Mouse (Mus musculus) left cerebral cortex, postnatal 36 days (tissue): Measurements from ENCODE around the gene Ldlr. TPM values are rescaled to one million over a fixed set of nuclear protein-coding genes. Genes with fewer than 3 reads are reported as not detected.
"Not testable (repeated sequence)": the region's sequence is repeated elsewhere in the genome, so short reads cannot be mapped to it uniquely, and the experiment has no call there.

Source experiments
- DNase-seq, 2 experiments: peaks; one replicate each; pipeline ENCODE4 v3.0.0; 2021 to 2022; ENCODE audit warnings: low spot score in 2 of 2, mixed read lengths in 1 of 2
- intact Hi-C: fragments of 180-260 bp; cut with DNase I; formaldehyde crosslinking; loops from one replicate; pipeline ENCODE4 v1.15.1; 2025
- total RNA-seq, 2 experiments: library from RNA; stranded (reverse); gene quantifications; 2 replicates each; pipeline ENCODE4 v1.2.3; 2021

Gene Ldlr
- 10 to 100 TPM; 16.1 to 21.0 TPM for total RNA-seq

DNA sequence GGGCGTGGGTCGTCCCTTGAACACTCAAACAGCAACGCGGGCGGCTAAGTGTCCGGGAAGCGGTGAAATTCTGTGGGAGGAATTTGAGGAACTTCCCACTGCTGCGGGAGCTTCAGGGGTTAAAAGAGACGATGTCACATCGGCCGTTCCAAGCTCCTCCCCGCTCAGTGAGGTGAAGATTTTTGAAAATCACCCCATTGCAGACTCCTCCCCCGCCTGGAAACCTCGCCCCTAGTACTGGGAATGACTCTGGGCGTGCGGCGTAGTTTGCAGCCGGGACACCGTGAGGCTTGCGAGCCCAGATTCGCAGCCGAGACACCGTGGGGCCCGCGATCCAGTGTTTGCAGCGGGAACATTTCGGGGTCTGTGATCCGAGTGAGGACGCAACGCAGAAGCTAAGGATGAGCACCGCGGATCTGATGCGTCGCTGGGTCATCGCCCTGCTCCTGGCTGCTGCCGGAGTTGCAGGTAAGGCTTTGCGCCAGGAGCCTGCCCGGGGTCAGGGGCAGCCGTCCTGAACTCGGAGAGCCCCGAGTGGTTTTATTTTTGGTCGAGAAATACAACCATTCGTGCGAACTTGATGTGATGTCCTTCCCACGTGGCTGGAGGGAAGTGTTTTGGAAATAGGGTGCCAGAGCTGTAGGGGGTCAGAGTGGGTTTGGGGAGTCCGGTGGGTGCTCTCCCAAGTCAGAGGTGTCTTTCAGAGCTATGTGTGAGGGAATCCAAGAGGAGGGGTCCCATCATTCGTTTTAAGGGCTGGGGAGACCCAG, at the start of gene Ldlr:
Gene Ldlr (plus strand): TSS at position 107 of the 770 bp plus-strand sequence.
- intact Hi-C loops: no loop called here
- peak; percentile 67 to 74 for DNase-seq

DNA sequence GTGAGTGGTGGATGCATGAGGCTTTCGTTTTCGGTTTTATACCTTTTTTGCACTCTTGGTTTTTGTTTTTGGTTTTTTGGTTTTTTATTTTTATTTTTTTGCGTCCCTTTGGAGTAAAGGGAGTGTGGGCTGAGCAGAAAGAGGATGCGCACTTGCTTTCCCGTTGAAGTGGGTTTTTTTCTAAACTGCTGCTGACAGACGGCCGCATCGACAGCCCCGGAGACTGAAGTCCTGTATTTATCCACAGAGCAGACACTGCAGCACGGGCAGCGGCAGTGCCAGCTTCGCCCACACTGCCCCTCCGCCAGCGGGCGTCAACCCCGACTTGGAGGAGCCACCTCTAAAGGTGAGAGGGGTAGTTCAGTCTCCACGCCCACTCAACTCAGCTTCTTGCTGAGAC, 45.6 kb upstream of the Ldlr start:
- intact Hi-C loops: no loop called here
- peak; percentile 22 to 34 for DNase-seq

DNA sequence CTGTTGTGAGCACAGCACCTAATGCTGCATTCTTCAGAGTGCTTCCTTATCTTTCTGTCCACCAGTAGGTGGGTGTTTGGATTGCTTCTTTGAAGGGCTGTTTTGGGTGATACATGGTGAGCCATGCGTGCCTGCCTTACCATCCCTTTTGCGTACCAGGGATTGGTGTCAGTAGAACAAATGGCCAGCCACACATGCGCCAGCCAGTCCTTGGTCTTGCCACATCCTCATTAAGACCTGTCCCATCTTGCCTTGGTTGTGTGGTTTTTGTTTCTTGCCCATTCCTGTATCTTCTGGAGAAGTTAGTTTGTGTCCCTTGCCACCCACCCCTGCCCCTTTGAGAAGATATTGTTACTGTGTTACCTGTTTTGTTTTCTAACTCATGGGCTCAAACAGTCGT, 42.8 kb upstream of the Ldlr start:
- intact Hi-C loops: loop anchor here (10.0 kb wide), 1 partner anchor 124 kb away; no protein-coding TSS in a partner anchor
- no peak for DNase-seq

DNA sequence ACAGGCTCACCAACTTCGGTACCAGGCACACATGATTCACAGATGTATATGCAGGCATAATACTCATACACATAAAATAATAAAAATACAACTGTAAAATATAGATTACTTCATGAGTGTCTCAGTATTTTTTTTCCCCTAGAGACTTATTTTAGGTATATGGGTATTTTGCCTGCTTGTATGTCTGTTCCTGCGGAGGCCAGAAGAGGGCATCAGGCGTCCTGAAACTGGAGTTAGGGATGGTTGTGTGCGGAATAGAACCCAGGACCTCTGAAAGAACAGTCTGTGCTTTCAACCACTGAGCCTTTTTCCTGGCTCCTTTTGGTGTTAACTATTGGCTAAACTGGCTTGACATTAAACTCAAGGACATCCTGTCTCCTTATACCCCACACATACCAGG, 40.5 kb upstream of the Ldlr start:
- intact Hi-C loops: loop anchor here (10.0 kb wide), 1 partner anchor 122 kb away; no protein-coding TSS in a partner anchor
- DNase-seq: no peak

DNA sequence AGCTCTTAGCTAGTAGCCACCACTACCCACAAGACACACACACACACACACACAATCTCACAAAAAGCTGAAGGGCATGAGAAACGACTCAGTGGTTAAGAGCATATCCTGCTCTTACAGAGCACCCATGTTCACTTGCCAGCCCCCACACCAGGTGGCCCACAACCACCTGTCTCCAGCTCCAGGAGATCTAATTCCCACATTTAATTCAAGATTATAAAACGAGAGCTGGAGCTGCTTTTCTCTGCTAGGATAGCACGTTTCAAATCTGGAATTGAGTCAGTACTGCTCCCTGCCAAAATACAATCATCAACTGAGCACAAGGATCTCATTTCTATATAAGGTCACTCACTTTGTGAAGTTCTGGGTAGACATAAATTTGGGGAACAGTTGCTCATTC, 39.4 kb upstream of the Ldlr start:
- intact Hi-C loops: loop anchor here (10.0 kb wide), 1 partner anchor 121 kb away; no protein-coding TSS in a partner anchor
- DNase-seq: peak in 1 of 2 experiments; percentile 33

DNA sequence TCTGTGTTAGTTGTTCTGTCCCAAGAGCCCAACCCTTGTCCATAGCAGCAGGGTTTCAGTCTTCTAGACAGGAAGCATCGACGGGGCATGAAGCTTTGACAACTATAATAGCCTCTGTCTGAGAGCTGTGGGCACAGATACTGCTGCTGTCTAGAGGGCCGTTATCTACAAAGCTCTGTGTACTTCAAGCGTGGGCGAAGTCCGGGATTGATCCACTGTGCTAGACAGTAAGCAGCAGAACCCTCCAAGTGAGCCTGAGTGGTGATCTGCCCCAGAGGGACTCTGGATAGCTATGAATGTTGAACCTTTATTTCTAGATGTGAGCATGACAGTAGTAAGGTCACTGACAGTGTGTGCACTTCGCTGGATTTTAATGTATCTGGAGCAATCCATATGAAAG, 34.7 kb upstream of the Ldlr start:
- no peak for DNase-seq
- intact Hi-C loops: loop anchor here (10.0 kb wide), 1 partner anchor 116 kb away; no protein-coding TSS in a partner anchor

DNA sequence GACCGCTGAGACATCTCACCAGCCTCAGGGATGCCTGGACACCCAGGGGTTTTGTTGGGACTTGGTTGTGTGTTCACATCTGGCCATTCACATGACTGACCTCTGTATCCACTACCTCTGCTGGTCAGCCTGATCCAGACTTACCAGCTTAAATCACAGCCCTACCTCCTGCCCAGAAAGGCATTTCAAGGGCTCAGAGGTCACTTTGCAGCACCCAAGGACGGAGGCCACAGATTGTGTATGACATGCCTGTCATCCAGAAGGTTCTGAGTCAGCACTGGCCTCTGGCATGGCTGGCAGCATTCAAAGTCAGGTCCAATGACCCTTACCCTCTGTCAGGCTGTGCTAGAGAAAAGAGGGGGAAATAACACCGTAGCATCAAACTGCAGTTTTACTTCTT, 33.3 kb upstream of the Ldlr start:
- DNase-seq: no peak
- intact Hi-C loops: loop anchor here (10.0 kb wide), 1 partner anchor 185 kb away; no protein-coding TSS in a partner anchor

DNA sequence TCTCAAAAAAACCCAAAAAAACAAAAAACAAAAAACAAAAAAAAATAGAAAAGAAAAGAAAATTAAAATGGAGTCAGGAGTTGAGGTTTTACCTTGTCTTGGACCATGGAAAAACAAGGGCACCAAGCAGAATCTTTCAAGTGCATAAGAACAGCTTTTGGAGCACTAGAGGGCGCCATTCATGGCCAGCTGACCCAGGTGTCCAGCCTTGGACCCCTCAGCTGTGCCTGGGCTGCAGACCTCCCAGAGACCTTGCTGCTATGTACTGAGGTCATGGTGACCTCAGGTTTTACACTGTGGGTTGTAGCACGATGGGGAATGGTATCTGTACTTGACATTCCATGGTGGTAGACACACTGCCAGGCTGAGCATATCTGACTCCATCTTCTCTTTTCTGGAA, 31.4 kb upstream of the Ldlr start:
- intact Hi-C loops: loop anchor here (10.0 kb wide), 1 partner anchor 183 kb away; no protein-coding TSS in a partner anchor
- no peak for DNase-seq

DNA sequence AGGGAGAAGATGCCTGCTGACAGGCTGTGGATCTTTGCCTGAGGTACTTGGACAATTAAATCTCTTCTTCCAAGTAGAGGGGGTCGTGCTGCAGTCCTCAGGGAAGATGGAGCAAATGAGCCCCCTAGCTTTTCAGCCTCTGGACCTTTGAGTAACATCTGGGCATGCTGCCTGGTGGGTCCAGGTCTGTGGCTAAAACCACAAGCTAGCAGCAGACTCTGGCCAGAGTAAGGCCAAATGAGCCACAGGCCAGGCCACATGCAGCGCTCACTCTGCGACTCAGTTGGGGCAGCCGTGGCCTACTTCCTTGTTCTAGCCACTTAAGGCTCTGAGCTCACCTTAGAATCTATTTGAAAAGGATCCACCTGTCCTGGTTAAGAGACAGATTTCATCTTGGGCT, 30.8 kb upstream of the Ldlr start:
- intact Hi-C loops: loop anchor here (10.0 kb wide), 1 partner anchor 182 kb away; no protein-coding TSS in a partner anchor
- DNase-seq: no peak

DNA sequence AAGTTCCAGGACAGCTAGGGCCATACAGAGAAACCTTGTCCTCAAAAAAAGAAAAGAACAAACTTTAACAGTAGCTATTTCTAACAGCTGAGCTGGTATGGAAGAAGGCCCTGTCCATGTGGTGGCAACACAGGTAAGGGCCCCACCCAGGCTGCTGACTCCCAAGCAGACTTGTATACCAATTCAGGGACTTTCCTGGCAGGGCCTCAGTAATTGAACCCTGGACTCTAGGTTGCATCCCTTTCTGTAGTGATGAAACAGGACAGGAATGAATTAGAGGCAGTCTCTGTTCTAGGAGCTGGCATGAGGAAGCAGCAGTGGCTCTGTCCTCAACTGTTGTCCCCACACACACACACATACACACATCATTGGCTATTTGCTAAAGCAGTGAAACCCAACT, 29.2 kb upstream of the Ldlr start:
- intact Hi-C loops: loop anchor here (10.0 kb wide), 1 partner anchor 181 kb away; no protein-coding TSS in a partner anchor
- no peak for DNase-seq

DNA sequence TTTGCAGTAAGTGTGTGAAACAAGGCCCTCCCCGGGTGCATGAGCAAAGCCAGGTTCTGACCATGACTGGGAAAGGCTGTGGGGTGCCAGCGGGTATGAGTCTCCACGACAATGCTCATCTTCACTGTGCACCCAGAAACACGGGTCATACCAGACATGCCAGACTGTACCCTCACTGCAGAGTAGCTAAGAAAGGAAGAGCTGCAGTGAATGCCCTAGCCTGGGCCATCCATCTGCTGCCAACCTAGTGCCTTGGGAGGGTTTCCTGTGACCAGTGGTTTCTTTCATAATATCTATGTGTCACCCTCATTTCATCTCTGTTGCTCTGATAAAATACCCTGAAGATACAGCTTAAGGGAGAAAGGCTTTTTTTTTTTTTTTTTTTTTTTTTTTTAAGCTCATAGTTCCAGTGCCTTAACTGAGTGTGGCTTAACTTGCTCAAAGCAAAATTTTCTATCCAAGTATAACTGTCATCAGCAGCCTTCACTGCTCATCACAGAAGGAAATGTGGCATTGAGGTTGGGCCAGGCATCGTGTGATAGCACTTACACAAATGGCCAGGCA, 28.0 kb upstream of the Ldlr start:
- no peak for DNase-seq
- intact Hi-C loops: loop anchor here (10.0 kb wide), 1 partner anchor 179 kb away; no protein-coding TSS in a partner anchor

DNA sequence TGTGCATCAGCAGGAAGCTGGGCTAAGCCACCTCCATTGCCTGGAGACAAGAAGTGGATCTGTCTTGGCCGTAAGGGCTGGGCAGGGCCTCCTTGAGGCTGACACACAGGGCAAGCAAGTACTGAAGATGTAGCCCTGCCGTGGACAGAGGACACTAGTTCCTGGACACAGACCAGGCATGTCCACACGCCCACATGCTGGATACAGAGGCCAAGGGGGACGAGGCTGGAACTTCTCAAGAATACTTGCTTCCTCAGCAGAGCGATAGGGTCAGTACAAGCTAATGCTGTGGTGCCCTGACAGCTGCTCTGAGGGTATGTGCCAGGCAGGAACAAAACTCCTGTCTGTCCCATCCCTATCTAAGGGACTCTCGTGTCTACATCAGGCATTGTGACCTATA, 26.2 kb upstream of the Ldlr start:
- intact Hi-C loops: loop anchor here (10.0 kb wide), 1 partner anchor 178 kb away; no protein-coding TSS in a partner anchor
- no peak for DNase-seq

DNA sequence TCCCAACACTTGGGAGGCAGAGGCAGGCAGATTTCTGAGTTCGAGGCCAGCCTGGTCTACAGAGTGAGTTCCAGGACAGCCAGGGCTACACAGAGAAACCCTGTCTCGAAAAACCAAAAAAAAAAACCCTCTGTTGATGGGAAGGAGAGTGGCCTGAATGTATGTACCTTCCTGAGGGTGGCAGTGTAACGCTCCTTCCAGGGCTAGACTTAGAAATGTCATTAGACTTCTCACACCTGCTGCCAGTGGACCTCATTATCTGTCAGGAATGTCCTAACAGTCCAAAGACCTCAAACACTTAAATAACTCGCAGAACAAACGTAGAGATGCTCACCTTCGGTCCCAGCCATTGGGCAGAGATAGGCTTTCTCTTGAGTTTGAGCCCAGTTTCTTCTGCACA, 24.0 kb upstream of the Ldlr start:
- intact Hi-C loops: loop anchor here (10.0 kb wide), 1 partner anchor 176 kb away; no protein-coding TSS in a partner anchor
- not testable (repeated sequence) for DNase-seq

DNA sequence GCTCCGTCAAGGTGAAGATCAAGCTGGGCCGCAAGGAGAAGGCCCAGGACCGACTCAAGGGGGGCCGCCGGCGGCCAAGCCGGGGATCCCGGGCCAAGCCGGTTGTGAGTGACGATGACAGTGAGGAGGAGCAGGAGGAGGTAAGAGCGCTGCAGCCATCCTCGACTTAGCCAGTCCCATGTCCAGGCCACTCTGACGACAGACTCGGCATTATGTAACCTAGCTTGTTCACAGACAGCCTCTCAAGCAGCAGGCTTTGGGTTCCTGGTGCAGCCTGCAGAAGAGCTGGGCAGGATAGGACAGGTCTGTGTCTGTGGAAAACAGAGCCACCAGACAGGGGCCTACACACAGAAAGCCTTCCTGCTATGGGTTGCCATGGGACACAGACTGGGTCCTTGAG, 22.2 kb upstream of the Ldlr start:
- DNase-seq: peak in 1 of 2 experiments; percentile 30
- intact Hi-C loops: no loop called here

DNA sequence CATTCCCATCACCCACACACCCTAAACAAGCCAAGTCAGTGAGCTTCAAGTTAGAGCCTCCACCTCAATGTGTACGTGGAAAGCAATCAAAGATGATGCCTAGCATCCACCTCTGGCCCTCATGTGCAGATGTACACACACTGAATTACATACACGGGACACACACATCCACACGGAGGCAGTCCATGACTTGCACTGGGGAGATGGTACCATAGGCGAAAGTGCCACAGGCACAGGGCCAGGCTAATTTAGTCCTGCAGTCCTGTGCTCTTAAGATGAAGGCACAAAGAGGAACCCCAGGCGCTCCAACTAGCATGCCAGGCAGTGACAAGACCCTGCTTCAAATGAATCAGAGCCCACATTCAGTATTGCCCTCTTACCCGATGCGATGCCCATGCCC, 19.8 kb upstream of the Ldlr start:
- DNase-seq: no peak
- intact Hi-C loops: no loop called here

DNA sequence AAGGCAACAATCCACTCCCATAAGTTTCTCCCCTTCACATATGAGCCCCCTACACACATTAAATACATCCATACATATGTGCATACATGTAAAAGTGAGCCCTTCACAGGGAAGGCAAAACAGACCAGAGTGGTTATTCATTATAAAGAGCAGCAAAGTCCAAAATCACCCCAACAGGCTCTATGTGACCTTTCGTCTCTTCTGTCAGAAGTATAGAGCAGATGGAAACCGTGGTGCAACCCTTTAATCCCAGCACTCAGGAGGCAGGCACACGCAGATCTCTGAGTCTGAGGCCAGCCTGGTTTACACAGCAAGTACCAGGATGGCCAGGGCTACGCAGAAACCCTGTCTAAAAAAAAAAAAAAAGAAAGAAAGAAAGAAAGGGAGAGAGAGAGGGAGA, 17.2 kb upstream of the Ldlr start:
- no peak for DNase-seq
- intact Hi-C loops: no loop called here

DNA sequence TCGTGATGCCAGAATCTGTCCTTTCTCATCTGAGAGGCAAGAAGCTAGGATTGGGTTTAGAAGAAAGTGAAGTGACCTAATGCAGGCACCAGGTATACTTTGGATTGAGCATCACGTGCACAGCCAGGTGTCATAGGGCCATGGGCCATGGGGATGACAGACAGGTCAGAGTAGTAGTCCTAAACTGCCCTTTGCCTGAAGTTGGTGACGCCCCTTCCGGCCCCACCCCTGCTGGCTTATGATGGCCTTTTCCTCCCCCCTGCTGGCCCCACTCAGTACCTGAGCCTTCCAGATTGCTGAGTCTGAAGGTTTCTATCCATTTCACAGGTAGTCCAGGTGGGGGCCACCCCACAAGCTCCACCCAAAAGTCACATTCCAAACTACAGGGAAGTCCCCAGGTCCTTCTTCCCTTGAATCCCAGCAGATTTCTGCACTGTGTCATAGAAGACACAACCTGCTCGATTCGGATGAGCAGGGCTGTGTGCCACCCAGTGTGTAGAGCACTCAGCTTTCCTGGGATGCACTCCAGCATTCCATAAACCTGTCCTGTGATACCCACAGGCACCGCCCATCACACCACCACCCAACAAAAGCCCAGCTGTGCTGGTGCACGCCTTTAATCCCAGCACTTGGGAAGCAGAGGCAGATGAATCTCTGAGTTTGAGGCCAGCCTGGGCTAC, 16.6 kb upstream of the Ldlr start:
- intact Hi-C loops: no loop called here
- DNase-seq: no peak

DNA sequence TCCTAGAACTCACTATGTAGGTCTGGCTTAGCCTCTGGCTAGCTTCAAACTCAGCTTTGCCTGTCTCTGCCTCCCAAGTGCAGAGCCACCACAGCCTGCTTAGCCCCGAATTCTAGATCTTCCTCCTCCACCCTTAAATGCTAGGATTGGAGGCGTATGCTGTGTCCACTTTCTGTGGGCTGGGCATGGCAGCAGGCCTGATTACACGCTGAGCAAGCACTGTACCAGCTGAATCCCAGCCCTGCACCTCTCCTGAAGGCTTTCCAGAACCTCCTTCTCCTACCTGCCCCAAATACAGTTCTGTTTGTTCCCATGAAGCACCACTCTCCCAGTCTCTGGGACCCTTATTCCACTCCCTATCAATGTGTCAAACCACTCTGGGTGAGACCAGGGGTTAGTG, 13.9 kb upstream of the Ldlr start:
- intact Hi-C loops: no loop called here
- no peak for DNase-seq

DNA sequence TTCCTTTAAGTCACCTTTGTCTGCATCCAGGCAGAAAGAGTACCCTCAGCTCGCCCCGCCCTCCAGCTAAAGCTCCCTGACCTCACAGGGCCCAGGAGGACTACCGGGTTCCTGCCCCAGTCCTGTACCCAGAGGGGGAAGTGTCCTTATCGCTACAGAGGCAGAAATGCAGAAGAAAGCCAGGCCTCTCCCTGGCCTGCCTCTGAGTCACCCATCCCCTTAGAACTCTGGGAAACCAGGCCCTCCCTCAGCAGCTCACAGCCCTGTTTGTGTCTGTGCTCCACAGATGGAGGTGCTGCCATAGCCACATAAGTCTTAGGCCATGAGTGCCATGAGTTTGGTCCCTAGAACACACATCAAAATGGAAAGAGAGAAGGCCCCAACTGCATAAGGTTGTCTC, 8.0 kb upstream of the Ldlr start:
- intact Hi-C loops: no loop called here
- DNase-seq: no peak

DNA sequence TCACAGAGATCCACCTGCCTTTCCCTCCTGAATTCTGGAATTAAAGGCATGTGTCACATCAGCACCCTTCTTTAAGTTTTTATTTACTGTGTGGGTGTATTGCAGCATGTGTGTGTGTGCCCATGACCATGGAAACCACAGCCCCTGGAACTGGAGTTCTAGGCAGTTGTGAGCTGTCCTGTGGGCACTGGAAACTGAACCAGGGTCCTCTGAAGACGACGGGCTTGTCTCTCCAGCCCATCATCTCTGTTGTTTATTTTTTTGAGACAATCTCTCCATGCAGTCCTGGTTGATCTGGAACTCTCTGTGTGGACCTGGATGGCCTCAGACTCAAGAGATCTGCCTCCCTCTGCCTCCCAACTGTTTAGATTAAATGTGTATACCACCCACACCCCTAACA, 6.3 kb upstream of the Ldlr start:
- intact Hi-C loops: no loop called here

More for the DNA sequence above, 6.3 kb upstream of the Ldlr start:
- no peak for DNase-seq
